Mouse (Mus musculus) neural tube, embryonic 11.5 days (tissue): ENCODE results near the gene Grtp1. TPM values are rescaled to one million over a fixed set of nuclear protein-coding genes. Genes with fewer than 3 reads are reported as not detected.

Source experiments
- ATAC-seq: fragments of 200-750 bp; cut with Nextera tagmentation; 2 replicates; pipeline ENCODE4 v1.8.0; 2017; ENCODE audit warnings: moderate number of reproducible peaks, mild to moderate bottlenecking, moderate TSS enrichment, moderate library complexity; ENCODE audit not compliant: insufficient read depth, low FRiP score, low TSS enrichment
- DNase-seq: peaks from one replicate; pipeline ENCODE4 v3.0.0-alpha.2; 2015; ENCODE audit warnings: low spot score
- H3K27ac ChIP-seq: fragments of 300-500 bp; sonication (generic); 2 replicates; pipeline ENCODE4 v1.5.1; 2014; ENCODE audit warnings: low read depth, mild to moderate bottlenecking, low read length
- H3K27me3 ChIP-seq: fragments of 300-500 bp; sonication (generic); 2 replicates; pipeline ENCODE4 v1.6.1; 2014; ENCODE audit warnings: mild to moderate bottlenecking, low read length, mixed read lengths; ENCODE audit not compliant: control insufficient read depth, insufficient read depth
- H3K36me3 ChIP-seq: fragments of 300-500 bp; sonication (generic); 2 replicates; pipeline ENCODE4 v1.6.1; 2014; ENCODE audit warnings: mild to moderate bottlenecking, low read length, moderate library complexity, mixed read lengths; ENCODE audit not compliant: control insufficient read depth, insufficient read depth
- H3K4me1 ChIP-seq: fragments of 300-500 bp; sonication (generic); 2 replicates; pipeline ENCODE4 v1.6.1; 2014; ENCODE audit warnings: low read length, mixed read lengths; ENCODE audit not compliant: control insufficient read depth, insufficient read depth
- H3K4me2 ChIP-seq: fragments of 300-500 bp; sonication (generic); 2 replicates; pipeline ENCODE4 v1.6.1; 2014; ENCODE audit warnings: low read depth, mild to moderate bottlenecking, moderate library complexity
- H3K4me3 ChIP-seq: fragments of 300-500 bp; sonication (generic); 2 replicates; pipeline ENCODE4 v1.5.1; 2014; ENCODE audit warnings: low read depth, low read length
- H3K9ac ChIP-seq: fragments of 300-500 bp; sonication (generic); 2 replicates; pipeline ENCODE4 v1.6.1; 2014; ENCODE audit warnings: mild to moderate bottlenecking, low read length
- H3K9me3 ChIP-seq: fragments of 300-500 bp; sonication (generic); 2 replicates; pipeline ENCODE4 v1.6.1; 2016; ENCODE audit warnings: low read length; ENCODE audit not compliant: control insufficient read depth
- WGBS: fragments of 180-500 bp; shearing (Covaris S2); extraction: QIAGEN DNeasy Blood & Tissue Kit; methylation state at CpG from one replicate; pipeline ENCODE4 v1.1.7; 2014; 5-methylcytosine and 5-hydroxymethylcytosine counted together
- polyA plus RNA-seq: library from polyadenylated mRNA; unstranded; fragments of >200 nt; fragmentation: Nextera tagmentation; extraction: Ambion mirVana; gene quantifications from 2 replicates; pipeline ENCODE4 v1.2.1, GENCODE M21; 2014

The Grtp1 gene
- polyA plus RNA-seq, 1 experiment from 2014 or later = 13.8 TPM

DNA sequence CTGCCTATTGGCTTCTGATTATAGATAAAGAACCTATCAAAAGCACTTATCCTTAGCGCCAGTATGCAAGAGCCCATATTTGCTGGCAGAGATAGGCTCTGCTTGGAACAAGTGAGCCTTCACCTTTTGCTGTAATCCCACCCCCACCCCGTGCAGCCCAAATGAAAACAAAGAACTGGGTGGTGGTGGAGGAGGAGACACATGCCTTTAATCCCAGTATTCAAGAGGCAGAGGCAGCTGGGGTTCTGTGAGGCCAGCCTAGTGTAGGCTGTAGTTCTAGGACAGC is 18.8 kb downstream of the Grtp1 start:
- Histone ChIP-seq H3K27me3 (no peaks in the 10 kb centered on the region), H3K4me1 (no peaks in the 10 kb centered on the region), H3K36me3 (0 out of 2 replicates have a peak, but pooled peaks cover 2% of the 10 kb centered on the region), H3K9ac (no peak overlapping the region), H3K9me3 (no peaks in the 10 kb centered on the region), H3K27ac (no peak overlapping the region), H3K4me2 (no peak overlapping the region), H3K4me3 (no peak overlapping the region)
- DNase-seq = no peak
- 62% methylated on average over 2 of the region's 2 CpGs for WGBS
- no peak for ATAC-seq

DNA sequence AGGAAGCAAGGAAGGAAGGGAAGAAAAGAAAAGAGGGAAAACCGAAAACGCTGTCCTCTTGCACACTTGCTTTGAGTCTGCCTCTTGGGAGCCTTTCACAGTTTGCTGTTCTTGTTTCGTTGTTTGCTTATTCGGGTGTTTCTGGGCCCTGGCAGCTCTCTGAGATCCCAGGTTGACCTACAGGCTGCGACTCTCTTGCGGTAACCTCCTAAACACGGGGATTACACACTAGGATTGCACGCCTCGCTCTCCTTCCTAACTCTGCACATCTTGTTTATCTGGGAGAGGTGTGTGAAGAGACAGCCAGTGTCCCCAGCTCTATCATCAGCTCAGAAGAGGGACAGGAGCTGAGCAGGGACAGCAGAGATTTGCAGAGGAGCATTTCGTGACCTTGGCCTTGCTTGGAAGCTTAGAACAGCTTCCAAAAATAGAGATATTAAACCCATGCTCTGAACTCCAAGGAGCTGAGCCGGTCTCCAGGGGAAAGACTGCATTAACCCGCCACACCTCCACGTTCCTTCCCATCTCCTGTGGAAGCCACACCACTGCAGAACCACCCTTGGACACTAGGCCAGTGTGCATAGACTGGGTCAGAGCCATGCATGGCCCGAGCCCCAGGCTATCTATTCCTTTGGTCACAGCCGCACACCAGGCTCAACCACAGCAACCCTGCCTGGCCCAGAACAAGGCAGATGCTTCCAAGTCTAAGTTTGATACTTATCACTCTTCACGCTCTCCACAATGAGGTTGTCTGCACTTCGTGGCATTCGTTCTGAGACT is 19.3 kb downstream of the Grtp1 start:
- no peaks in the 10 kb centered on the region for H3K9me3 ChIP-seq
- no peak overlapping the region for H3K4me3 ChIP-seq
- H3K36me3 ChIP-seq = peaks cover 4% of the 10 kb centered on the region
- H3K27me3 ChIP-seq = no peaks in the 10 kb centered on the region
- H3K4me2 ChIP-seq = no peak overlapping the region
- DNase-seq (no peak), ATAC-seq (no peak)
- H3K4me1 ChIP-seq = no peaks in the 10 kb centered on the region
- 88% methylated on average over 18 of the region's 18 CpGs for WGBS
- H3K9ac ChIP-seq = no peak overlapping the region
- H3K27ac ChIP-seq = no peak overlapping the region

DNA sequence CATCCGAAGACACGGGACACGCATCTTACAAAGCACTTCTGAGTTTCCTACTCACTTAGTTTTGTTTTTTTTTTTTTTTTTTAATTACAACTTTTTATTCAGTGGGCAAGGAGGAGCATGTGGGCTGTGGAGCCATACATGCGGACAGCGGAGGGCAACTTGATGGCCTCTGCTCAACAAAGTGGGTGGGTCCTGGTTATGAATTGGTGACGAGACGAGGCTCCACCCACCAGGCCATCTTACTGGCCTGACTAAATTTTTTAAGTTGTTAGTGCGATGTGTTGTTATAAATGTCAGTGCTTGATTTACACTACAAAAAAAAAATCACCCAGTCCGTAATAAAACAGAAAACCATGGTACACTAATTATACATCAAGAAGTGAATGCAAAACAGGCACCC is 20.0 kb downstream of the Grtp1 start:
- no peaks in the 10 kb centered on the region for H3K27me3 ChIP-seq
- ATAC-seq = no peak
- H3K9ac ChIP-seq = no peak overlapping the region
- peaks cover 10% of the 10 kb centered on the region for H3K36me3 ChIP-seq
- H3K4me3 ChIP-seq = no peak overlapping the region
- no peak overlapping the region for H3K27ac ChIP-seq
- no peak overlapping the region for H3K4me2 ChIP-seq
- H3K4me1 ChIP-seq = no peaks in the 10 kb centered on the region
- 88% methylated on average over 9 of the region's 9 CpGs for WGBS
- no peak for DNase-seq
- no peaks in the 10 kb centered on the region for H3K9me3 ChIP-seq

DNA sequence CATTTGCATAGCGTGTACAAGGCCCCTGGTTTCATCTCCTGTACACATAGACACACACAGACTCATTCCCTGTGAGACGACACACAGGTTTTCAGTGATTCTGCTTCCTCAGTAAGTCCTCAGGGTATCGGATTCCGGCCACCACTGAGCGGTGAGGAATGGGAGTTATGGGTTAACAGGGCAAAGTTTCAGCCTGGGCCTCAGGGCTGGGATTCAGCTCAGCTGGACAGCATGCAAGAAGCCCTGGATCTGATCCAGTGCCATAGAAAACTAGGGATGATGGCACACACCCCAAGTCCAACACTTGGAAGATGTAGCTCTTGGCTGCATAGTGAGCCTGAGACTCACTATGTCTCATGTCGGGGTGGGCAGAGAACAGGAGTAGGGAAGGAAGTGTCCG is 20.5 kb downstream of the Grtp1 start:
- H3K36me3 ChIP-seq = peaks cover 10% of the 10 kb centered on the region
- no peak for DNase-seq
- WGBS = 80% methylated on average over 7 of the region's 7 CpGs

DNA sequence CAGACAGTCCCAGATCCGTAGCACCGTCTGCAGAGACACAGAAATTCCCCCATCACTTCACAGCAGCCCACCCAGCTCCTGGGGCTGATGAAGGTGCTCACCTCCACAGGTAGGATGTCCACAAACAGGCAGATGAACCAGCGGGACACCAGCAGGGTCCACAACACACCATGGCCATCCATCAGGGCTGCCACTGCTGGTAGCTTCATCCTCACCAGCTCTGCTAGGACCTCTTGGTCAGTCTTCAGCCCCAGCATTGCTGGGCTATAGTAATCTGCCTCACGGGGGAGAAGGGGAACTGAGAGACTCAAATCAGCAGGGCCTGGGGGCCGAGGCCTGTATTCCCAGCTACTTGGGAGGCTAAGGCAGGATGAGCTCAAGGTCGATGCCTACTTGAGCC is 20.9 kb downstream of the Grtp1 start:
- no peak for DNase-seq
- H3K9ac ChIP-seq = no peak overlapping the region
- WGBS = 83% methylated on average over 6 of the region's 6 CpGs
- peaks cover 12% of the 10 kb centered on the region for H3K36me3 ChIP-seq
- no peak overlapping the region for H3K4me2 ChIP-seq
- no peaks in the 10 kb centered on the region for H3K4me1 ChIP-seq
- no peak overlapping the region for H3K27ac ChIP-seq
- no peak for ATAC-seq
- H3K4me3 ChIP-seq = no peak overlapping the region
- H3K9me3 ChIP-seq = no peaks in the 10 kb centered on the region
- H3K27me3 ChIP-seq = no peaks in the 10 kb centered on the region

More for the DNA sequence above, 20.5 kb downstream of the Grtp1 start:
- no peaks in the 10 kb centered on the region for H3K4me1 ChIP-seq
- H3K9ac ChIP-seq = no peak overlapping the region
- H3K4me3 ChIP-seq = no peak overlapping the region
- ATAC-seq = no peak
- no peaks in the 10 kb centered on the region for H3K9me3 ChIP-seq
- H3K27ac ChIP-seq = no peak overlapping the region
- no peak overlapping the region for H3K4me2 ChIP-seq
- H3K27me3 ChIP-seq = no peaks in the 10 kb centered on the region

DNA sequence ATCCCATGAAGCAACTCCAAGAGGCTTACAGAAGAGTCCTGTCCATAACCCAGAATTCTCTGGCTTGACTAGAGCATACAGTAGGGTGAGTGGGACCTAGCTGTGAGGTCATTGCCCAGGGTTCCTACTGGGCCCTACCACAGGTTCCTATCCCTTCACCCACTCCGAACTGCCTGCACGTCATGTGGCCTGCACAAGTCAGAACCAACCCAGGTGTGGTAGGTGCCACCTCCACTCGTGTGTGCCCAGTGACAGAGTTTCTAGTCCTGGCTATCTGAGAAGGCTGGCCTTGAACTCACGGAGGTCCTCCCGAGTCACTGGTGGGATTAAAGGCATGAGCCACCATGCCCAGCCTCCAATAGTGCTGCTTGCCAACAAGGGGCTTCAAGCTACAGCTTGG is 22.3 kb downstream of the Grtp1 start:
- H3K4me1 ChIP-seq = no peaks in the 10 kb centered on the region
- no peak overlapping the region for H3K9ac ChIP-seq
- no peak overlapping the region for H3K4me2 ChIP-seq
- ATAC-seq (no peak), DNase-seq (no peak)
- H3K36me3 ChIP-seq = peaks cover 21% of the 10 kb centered on the region
- no peak overlapping the region for H3K27ac ChIP-seq
- WGBS = 87% methylated on average over 5 of the region's 5 CpGs
- no peaks in the 10 kb centered on the region for H3K27me3 ChIP-seq
- no peak overlapping the region for H3K4me3 ChIP-seq
- no peaks in the 10 kb centered on the region for H3K9me3 ChIP-seq

DNA sequence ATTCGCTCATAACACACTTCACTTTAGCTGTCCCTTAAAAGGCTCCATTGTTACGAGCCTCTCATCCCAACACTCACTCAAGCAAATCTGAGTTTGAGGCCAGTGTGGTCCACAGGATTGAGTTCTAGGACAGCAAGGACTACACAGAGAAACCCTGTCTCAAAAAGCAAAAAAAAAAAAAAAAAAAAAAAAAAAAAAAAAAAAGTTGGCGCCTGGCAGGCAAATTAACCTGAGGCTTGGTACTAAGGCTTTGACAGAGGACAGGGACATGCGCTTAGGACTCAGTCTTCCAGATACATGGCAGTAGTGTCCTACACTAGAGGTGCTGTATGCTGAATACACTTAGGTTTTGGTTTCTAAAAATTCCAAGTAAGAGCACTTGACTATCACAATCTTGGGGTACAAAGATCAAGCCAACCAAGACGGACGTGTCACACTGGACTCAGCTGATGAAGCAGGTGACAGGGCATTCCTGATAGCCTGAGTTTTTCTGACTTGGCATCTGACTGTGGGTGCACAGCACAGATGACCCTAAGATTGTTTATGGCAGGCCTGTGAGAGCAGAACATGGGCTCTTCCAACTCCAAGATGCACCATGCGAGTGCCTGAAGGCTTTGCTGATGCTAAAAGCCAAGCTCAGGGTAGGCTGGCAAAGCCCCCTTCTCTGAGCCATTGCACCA is 23.1 kb downstream of the Grtp1 start:
- Histone ChIP-seq H3K4me2 (no peak overlapping the region), H3K4me1 (no peaks in the 10 kb centered on the region), H3K4me3 (no peak overlapping the region), H3K27ac (no peak overlapping the region), H3K27me3 (no peaks in the 10 kb centered on the region), H3K9ac (no peak overlapping the region), H3K36me3 (peaks cover 23% of the 10 kb centered on the region), H3K9me3 (no peaks in the 10 kb centered on the region)
- DNase-seq (no peak), ATAC-seq (no peak)
- 94% methylated on average over 7 of the region's 7 CpGs for WGBS

DNA sequence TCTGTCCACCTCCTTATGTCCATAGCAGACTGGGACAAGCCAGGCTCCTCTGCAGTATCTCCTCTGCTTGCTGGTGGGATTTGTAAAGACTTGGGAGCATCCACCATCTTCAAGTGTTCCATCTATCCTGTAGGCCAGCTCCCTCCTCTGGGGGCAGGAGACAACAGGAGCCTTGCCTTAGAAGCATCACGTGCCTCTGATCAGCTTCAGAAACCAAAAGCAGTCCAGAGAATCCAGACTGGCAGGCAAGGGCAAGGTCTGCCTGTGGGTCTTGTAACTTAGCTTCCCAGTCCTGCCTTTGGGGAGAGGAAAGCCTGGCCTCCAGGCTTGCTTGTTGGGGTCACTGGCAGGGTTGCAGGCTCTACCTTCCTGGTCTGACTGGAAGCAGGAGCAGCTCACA is 24.8 kb downstream of the Grtp1 start:
- H3K27ac ChIP-seq = no peak overlapping the region
- no peak overlapping the region for H3K4me3 ChIP-seq
- DNase-seq (no peak), ATAC-seq (no peak)
- H3K27me3 ChIP-seq = no peaks in the 10 kb centered on the region
- no peak overlapping the region for H3K4me2 ChIP-seq
- WGBS = 92% methylated on average over 1 of the region's 1 CpGs
- H3K9me3 ChIP-seq = no peaks in the 10 kb centered on the region
- no peaks in the 10 kb centered on the region for H3K4me1 ChIP-seq
- H3K36me3 ChIP-seq = peaks cover 28% of the 10 kb centered on the region
- no peak overlapping the region for H3K9ac ChIP-seq

DNA sequence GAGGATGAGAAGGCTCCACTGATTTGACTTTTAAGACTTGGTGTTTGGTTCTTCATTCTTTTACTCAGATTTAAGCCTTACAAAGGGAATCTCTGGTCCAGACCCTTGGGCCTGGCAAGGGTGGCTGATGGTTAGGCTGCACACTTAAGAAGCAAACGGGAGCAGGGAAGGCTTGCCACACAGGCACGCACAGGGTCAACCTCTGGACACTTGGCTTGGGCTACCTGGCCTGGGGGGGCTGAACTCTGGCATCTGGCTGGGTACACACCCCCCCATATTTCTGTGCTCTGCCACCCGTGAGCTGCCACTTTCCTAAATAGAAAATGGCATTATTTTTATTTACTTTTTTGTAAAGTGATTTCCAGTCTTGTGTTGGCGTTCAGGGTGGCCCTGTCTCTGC is 25.6 kb downstream of the Grtp1 start:
- H3K27ac ChIP-seq = no peak overlapping the region
- no peak overlapping the region for H3K4me3 ChIP-seq
- no peak for ATAC-seq
- DNase-seq = no peak
- no peaks in the 10 kb centered on the region for H3K4me1 ChIP-seq
- H3K9me3 ChIP-seq = no peaks in the 10 kb centered on the region
- no peak overlapping the region for H3K9ac ChIP-seq
- H3K36me3 ChIP-seq = peaks cover 28% of the 10 kb centered on the region
- WGBS = 90% methylated on average over 4 of the region's 4 CpGs
- no peak overlapping the region for H3K4me2 ChIP-seq
- no peaks in the 10 kb centered on the region for H3K27me3 ChIP-seq
